Mouse (Mus musculus) urinary bladder, postnatal 14 days (tissue): ENCODE results near the gene Bcl7a.

Source experiments
- DNase-seq: peaks from one replicate; pipeline ENCODE4 v3.0.0; 2021; ENCODE audit warnings: low spot score

The Bcl7a gene

DNA sequence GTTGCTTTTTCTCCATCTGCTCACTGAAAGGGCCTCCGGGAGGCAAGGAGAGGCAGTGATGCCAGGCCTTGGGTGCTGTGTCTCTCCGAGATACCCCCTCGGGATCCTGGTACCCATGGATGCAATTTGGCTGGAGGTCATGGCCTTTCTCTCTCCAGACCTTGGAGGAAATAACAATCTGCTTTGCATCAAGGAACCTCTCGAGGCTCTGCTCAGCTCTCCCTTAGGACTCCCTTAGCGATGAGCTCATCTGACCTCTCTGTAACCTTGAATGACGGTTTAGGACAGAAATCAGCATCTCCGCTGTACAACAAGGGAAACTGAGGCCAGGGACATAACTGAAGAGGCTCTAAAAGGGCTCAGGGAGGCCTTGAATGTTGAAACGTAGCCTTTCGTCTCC is 35.1 kb downstream of the Bcl7a start:
- no peak for DNase-seq

DNA sequence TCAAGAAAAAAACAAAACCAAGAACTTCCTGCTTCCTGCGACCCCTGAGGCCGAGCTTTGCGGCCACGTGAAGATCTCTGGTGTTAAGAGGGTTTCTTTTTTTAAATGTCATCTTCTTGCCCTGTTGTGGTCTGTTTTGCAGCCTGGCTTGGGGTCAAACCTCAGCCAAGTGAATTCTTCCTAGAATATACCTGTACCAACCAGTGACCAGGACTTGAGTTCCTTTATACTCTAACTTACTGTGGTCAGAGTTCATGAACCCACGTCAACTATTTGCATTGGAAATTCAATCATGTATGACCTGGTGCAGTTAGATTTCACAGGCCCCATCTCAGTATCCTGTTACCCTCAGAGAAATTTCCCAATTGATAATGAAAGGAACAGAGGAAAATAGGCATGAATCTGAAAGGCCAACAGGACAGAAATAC is 35.9 kb downstream of the Bcl7a start:
- no peak for DNase-seq

DNA sequence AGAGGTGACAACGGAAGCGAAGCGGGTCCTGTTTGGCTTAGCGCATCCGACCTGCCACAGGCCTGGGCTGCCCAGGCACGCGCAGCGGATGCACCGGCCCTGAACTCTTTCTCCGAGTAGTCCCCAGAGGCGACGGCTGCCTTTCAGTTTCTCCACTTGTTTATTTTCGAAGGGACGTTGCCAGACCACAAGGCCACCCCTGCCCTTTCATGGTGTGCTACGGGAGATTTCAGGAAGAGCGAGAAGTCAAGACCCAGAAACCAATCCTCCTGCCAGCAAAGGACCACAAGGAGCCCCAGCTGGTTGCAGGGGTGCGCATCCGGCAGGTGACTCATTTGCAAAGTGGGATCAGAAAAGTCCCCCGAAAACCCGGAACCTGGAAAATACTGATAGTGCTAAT is 38.3 kb downstream of the Bcl7a start:
- DNase-seq, result no peak

DNA sequence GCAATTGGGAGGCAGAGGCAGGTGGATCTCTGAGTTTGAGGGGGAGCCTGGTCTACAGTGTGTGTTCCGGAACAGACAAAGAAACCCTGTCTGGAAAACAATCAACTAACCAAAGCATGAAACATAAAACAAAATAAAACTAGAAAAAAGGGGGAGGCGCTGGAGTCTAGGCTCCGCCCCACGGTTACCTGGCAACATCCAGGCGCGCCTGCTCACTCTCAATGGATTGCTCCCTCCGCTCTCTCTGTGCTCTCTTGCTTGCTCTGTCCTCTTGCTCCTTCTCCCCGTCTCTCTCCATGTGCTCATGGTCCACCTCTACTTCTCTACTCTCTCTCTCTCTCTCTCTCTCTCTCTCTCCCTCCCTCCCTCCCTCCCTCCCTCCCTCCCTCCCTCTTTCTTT is 39.1 kb downstream of the Bcl7a start:
- DNase-seq, result no peak

DNA sequence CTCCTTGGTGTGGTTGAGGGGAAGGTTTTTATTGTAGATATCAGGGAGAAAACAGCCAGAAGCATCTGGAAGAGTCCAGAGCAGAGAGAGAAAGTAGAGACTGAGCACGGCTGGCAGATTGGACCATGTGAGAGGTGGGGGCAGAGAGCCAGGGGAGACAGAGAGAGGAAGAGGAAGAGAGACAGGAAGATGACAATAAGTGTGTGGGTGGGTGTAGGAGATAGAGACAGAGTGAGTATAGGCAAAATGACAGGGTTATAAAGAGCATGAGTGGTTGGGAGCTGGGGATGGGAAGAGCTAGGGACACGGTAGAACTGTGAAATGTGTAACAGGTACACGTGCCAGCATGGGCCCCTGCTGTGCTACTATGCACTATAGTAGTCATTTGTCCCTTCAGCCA is 44.8 kb downstream of the Bcl7a start:
- no peak for DNase-seq

DNA sequence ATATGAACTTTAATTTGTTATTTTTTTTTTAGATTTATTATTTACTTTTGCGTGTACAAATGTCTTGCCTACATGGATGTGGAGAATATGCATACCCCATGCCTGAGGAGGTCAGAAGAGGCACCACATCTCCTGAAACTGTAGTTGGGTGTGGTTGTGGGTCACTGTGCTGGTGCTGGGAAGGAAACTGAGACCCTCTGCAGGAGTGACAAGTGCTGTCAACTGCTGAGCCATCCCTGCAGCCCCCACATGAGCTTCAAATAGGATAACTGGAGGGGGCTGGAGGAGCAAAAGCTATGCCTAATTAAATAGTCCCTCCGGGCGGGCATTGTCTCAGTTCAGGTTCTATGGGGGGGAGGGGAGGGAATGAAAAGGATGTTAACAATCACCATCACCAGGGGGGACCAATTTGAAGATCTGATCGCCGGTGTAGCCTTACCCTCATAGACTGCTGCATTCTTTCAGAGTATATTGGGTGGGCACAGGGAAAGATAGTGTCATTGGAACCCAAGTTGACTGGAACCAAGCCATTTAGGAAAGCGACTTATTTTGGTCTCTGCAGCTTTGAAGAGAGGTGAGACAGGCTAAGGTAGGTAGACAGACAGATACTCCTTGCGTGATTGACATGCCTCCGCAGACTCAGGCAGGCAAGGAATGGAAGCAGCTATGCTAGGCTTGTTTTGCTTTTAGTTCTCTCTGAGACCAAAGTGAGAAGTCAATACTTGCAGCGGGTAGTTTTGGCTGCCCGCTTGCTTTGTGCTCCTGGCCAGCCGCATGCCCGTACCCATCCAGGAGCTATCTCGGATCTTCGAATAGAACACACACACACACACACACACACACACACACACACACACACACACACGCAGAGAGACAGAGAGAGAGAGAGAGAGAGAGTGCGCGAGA is 47.2 kb downstream of the Bcl7a start:
- no peak for DNase-seq

DNA sequence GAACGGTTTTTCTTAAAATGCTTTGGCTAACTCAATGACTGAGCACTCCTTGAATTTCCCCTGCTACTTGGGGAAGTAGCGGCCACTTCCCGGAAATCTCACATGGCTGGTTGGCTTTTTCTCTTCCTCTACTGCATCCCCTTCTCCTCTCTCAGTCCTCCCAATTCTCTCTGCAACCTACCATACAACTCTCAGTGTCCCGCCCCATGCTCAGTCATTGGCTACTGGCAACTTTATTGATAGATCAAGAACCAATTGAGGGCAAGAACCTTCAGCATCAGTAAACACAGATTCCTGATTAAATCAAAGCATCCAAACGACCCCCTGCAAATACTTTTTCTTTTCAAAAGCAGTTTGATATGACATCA is 47.8 kb downstream of the Bcl7a start:
- peak; percentile 33 for DNase-seq

DNA sequence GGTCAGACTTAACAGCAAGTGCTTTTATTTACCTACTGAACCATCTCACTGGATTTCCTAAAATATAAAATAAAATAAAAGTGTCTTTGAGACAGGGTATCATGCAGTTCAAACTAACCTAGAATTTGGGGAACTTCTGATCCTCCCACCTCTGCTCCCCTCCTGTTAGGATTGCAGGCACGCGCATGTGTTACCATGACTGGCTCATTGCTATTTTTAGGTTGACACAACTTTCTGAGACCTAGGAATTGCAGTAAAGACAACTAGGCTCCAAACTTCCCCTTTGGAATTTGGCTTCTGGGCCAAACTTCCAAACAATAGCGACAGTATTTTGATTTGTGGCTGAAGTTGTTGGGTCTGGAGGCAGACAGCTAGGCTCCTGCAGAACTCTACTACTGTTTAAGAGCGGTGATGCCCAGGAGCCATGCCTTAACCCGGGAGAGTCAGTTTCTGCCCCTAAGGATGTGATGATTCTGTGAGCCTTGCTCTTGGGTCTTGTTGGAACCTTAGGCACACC is 50.2 kb downstream of the Bcl7a start:
- DNase-seq, result no peak

DNA sequence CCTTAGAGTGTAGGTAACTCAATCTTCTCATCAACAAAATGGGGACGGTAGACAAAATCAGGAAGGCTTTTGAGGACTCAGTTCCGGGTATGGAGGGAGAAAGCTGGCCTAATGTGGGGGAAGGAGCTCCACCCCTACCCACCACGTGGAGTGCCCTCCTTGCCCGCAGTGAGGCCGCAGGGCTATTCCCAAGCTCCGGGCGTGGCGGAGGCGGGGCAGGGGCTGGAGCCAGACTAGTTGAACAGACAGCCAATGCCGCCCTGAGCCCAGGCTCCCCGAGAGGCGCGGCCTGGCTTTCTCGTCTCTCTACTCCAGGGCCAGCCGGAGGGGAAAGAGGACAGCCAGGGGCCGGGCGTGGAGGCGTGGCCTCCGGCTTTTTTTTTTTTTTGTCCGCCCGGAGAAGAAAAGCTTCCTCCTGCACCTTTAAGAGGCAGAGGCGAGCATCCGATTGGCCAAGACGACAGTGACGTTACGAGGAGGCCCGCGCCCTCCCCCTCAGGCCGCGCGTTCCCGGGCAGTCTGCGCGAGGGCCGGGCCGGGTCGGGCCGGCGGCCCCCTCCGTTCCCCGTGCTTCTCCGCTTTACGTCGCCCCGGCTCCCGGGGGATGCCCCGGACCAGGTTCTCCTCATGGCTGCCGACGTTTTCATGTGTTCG is 50.8 kb downstream of the Bcl7a start, which contains the start of gene Mlxip:
Mlxip (plus strand) TSS at position 496 of the 654 bp plus-strand sequence.
- DNase-seq, result peak; percentile 96

DNA sequence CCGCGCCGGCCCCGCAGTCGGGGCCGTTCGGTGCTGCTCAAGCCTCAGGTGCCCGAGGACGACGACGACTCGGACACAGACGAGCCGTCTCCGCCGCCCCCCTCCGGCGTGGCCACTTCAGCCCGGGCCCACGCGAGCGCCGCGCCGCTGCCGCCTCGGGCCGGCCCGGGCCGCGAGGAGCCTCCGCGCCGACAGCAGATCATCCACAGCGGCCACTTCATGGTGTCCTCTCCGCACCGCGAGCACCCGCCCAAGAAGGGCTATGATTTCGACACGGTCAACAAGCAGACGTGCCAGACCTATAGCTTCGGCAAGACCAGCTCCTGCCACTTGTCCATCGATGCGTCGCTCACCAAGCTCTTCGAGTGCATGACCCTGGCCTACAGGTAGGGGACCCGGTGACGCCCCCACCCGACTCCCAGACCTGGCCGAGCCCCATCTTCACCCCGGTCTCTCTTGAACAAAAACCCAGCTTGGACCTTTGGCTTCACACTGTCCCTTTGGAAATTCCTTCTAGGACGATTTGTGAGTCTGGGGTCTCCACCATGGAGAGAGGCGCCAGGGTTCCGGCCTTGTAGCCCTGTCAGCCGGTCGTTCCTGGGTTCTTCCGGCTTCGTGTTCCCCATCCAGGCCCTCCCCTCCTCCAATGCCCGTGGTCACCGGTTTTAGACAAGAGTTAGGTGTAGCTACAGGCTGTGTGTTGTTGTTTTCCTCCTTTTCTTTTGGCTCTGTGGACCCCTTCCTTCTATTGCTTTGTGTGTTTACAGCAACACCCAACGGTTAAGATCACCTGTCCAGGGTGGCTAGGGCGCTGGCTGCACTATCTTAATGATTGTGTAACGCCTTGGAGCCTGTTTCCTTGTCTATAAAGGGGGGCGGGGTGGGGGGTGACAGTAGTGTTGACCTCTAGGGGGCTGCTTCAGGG is 51.6 kb downstream of the Bcl7a start:
- peak; percentile 34 for DNase-seq

DNA sequence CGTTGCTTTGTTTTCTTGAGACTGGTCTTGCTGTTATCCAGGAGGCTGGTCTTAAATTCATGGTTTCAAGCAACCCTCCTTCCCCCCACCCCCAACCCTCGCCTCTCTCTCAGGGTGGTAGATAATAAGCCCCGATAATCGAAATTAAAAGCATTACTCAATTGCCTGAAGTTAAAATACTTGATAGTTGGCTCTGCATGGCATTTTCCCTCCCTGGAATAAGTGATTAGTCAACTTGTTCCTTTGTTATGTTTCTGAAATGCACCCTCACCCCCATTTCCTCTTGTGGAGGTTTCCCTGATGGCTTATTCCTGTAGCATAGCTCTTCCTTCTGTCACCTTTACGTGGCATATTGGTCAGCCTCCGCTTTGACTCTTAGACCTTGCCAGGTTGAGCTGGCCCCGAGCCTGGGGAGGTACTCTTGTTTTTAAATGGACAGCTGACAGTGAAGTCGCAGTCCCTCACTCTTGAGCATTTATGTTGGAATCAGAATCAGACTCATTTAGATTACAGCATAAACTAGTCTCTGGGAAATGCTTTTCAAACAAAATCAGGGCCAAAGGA is 53.3 kb downstream of the Bcl7a start:
- DNase-seq, result no peak

DNA sequence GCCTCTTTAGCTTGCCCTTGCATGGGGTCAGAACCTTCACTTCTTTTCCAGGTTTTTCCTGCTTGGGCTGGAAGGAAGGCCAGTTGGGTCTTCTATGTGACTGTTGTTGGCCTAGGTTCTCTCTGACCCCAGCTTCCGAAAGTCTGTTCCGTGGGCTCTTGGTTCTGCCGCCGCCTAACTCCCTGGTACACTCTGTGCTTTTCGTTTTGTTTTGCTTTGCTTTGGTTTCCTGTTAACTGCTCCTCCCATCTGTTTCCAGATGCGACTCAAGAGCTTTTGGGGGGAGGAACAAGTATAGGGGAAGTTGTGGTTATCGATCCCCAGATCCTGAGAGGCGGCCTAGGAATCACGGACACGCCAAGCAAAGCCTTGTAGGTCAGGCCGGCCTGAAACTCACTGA is 54.2 kb downstream of the Bcl7a start:
- DNase-seq, result no peak

DNA sequence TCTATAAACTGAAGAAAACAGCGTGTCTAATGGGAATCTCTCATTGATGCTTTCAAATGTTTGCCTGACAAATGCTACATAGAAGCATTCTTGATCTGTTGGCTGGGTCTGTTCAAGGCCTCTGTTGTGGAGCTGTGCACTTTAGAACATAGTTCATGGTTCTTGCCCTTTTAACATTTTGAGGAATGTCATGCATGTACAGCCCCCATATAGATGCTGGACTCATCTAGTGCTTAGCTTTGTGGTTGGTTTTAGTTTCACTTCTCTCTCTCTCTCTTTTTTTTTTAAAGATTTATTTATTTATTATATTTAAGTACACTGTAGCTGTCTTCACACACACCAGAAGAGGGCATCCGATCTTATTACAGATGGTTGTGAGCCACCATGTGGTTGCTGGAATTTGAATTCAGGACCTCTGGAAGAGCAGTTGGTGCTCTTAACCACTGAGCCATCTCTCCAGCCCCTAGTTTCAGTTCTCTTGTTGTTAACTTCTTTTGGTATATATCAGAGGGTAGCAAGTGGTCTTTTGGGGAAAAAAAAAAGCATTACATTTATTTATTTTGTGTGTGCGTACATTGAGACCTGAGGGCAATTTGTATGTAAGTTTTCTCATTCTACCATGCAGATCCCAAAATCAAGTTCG is 55.3 kb downstream of the Bcl7a start:
- DNase-seq, result no peak

DNA sequence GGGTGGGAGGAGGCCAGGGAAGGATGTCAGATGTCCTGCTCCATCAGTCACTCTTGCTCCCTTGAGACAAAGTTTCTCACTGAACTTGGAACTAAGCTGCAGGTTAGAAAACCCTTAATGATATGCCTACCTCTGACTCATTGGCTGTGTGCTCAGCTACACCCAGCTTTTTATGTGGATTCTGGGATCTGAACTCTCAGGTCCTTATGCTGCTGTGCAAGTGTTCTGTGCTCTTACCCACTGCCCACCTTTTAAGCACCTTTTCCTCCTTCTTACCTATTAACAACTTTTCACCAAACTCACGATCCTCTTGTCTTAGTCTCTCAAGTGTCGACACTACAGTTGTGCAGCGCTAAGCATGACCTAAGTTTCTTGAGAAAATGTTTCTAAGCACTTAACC is 60.8 kb downstream of the Bcl7a start:
- no peak for DNase-seq

DNA sequence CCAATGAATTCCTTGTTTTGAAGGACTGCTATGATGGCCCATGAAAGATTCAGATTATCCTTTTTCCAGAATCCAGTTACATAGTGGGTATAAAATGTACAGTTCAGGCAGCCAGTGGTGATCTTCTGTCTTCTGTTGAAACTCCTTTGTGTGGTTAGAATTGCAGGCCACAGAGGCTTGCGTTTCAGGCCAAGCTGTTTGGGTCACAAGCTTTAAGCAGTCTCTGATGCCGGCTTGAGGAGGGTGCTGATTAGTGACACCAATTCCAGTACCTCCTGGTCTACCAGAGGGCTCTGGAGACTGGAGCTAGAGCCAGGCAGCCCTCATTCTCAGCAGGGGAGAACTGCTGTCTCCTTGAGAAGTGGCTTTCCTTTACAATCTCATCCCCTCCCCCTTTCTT is 63.3 kb downstream of the Bcl7a start:
- no peak for DNase-seq

DNA sequence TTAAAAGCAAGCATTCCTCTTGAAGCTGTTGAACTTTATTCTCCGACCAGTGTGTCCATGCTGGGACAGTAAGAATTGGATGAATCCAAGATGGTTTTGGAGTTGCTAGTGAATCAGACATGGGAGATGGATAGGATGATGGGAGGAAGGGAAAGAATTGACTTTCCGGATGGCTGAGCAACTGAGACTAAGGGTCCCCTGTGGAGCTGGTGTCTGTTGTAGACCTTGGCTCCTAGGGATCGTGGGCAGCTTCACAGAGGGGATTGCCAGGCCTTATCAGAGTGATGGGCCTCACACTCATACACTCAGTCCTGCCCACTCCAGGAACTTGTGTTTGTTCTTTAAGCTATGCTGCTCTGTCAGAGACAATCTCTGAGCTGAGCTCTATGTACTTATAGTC is 64.5 kb downstream of the Bcl7a start:
- DNase-seq, result no peak

DNA sequence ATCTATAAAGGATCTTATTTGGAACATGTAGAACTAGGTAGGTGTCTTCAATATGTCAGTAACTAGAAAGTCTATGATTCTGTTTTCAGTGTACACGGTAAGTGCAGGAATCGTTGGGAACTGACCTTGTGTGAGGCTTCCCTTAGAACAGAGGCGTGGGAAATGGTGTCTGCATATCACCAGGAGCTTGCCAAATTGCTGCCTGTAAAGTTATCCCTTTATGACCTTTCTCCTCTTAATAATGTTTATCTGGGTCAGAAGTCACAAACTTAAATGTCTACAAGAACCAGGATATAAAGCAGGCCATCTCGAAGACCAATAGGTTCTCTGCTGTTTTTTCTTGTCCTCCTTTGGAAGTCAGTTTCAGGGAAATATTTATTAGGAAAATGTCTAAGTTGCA is 68.6 kb downstream of the Bcl7a start:
- no peak for DNase-seq

DNA sequence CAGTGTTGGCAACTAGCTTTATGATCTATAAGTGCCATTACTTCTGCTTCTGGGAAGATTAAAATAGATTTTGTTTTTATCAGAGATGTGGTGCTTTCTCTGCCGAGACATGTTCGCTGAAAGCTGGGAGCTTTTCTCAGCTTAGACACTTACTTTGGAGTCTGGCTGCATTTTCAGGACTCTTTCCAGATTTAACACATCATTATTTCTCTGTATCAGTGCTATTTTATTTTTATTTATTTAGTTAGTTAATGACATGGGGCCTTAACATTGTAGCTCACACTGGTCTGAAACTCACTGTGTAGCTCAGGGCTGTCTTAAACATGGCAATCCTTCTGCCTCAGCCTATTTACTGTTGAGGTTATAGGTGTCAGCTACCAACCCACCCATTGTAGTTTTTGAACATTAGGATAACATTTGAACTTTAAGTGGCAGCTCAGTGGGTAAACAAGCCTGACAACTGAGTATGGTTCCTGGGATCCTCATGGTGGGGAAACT is 70.3 kb downstream of the Bcl7a start:
- no peak for DNase-seq

DNA sequence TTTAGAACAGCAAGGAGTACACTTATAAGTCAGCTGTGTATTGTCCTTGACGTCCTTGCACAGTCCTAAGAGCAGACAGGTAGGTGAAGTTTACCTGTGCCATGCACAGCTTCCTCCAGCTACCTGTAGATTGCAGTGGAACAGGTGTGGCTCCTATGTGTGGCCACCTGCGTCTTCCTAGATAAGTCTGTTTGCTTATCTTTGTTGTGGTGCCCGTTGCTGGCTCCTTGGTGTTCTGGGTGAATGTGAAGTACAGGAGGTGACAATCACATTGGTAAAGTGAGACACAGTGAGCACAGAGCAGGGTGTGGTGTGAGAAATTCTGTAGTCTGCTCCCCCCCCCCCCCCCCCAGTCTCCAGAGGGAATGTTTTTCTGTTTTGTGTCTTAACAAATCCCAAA is 72.5 kb downstream of the Bcl7a start:
- DNase-seq, result no peak

DNA sequence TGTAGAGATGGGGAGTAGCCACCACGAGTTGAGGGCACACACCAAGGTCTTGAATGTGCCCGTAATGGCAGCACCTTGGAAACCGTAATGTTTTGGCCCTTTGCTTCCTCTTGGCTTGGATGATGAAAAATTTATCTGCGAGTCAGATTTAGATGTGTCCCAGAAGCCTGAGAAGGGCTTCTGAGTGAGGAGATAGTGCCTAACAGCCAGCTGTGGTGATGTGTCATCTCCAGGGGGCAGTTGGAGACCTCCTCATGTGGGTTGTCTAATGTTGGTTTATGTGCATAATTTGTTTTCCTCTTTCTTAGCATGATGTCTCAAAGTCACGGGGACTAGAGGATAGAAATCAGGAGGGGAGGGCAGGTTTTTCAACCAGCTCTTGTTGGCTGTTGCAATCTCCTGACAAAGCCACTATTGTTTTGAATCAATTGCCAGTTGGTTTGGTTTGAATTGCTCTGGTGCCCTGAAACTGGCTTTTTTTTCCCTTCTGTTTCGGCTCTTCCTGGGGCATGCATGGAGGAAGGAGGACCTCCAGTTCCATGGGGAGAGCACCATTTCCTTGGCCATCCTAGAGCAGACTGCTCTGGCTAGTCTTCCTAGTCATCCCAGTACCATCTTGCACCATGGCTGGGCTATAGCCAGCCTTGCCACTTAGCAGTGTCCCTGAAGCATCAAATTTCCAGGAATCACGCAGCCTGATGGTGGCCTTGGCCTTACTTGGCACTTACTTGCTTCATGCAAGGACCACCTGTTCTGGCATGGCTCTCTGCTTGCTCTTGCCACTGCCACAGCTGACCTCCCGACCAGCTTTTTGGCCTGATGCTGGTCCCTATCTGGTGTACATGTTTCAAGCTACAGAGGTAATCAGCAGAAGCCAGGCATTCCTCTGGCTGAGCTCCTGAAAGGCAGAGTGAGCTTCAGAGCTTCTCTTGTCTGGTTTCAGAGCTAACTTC is 73.2 kb downstream of the Bcl7a start:
- no peak for DNase-seq
